Mouse (Mus musculus): ENCODE measurements around the gene Slc9a9.

DNA sequence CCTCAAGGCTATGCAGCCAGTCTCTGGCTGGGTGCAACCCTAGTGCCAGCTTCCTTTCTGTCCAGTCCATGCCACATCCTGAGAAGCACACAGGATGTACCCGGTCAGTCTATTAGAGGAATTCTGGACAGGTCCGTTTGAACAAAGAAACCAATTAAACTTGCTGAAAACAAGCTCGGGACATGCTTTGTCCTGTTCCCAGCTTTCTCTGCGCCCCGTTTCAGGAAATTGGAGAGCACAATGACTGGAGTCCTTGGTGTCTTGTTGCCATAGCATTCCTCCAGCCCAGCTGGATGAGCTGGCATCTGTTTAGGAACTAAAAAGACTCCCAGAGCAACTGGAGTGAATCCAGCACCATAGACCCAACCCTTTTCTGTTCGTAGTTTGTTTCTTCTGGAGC, 419.3 kb downstream of the Slc9a9 start:
- TF ChIP-seq CTCF (IDR thresholded peaks at IDR 0.05; ENCODE audit: insufficient read depth, low read length) (no peak), POLR2A (IDR thresholded peaks at IDR 0.05; ENCODE audit: borderline replicate concordance, extremely low read depth, low read depth, low read length) (no peak)
